Mouse (Mus musculus) spleen, postnatal 4 days (tissue): ENCODE results near the gene Olfr435.
"Not testable (repeated sequence)": the region's sequence is repeated elsewhere in the genome, so short reads cannot be mapped to it uniquely, and the experiment has no call there.

Source experiments
- DNase-seq, 2 experiments: peaks; one replicate each; pipeline ENCODE4 v3.0.0; 2022; ENCODE audit warnings: low spot score in 2 of 2

Gene Olfr435

GRCm38 (mm10) chr6:43196781-43197180 lies at the start of gene Olfr435:
Gene Olfr435, plus strand, starts transcription at chr6:43197146.
- DNase-seq = no peak

GRCm38 (mm10) chr6:43159502-43159901 lies 37.4 kb upstream of the Olfr435 start:
- no peak for DNase-seq

GRCm38 (mm10) chr6:43162982-43163381 lies 34.0 kb upstream of the Olfr435 start, which contains the start of gene Olfr437:
Gene Olfr437, plus strand, starts transcription at chr6:43163282.
- DNase-seq = no peak

GRCm38 (mm10) chr6:43167246-43167645 lies 29.7 kb upstream of the Olfr435 start:
- no peak for DNase-seq

- no peak for DNase-seq
Observed at GRCm38 (mm10) chr6:43171840-43172239, 25.1 kb upstream of the Olfr435 start, which contains the start of gene Olfr13. Gene Olfr13, plus strand, starts transcription at chr6:43172140.

GRCm38 (mm10) chr6:43178129-43178528 lies 18.8 kb upstream of the Olfr435 start:
- no peak for DNase-seq

- no peak for DNase-seq
Observed at GRCm38 (mm10) chr6:43178584-43179501, 18.1 kb upstream of the Olfr435 start.

GRCm38 (mm10) chr6:43190986-43191385 lies 6.0 kb upstream of the Olfr435 start:
- DNase-seq = no peak

- DNase-seq = no peak
Observed at GRCm38 (mm10) chr6:43198094-43198493, 1.1 kb downstream of the Olfr435 start.

GRCm38 (mm10) chr6:43202786-43203185 lies 5.8 kb downstream of the Olfr435 start:
- no peak for DNase-seq

GRCm38 (mm10) chr6:43205355-43205754 lies 8.4 kb downstream of the Olfr435 start:
- DNase-seq = no peak

GRCm38 (mm10) chr6:43212873-43213272 lies 15.9 kb downstream of the Olfr435 start, which contains the start of gene Olfr434:
Gene Olfr434, plus strand, starts transcription at chr6:43213021.
- not testable (repeated sequence) for DNase-seq

- DNase-seq = not testable (repeated sequence)
Observed at GRCm38 (mm10) chr6:43231255-43231654, 34.3 kb downstream of the Olfr435 start, which contains the start of gene Olfr47. Gene Olfr47, plus strand, starts transcription at chr6:43231529.

GRCm38 (mm10) chr6:43242061-43242460 lies 45.1 kb downstream of the Olfr435 start:
- no peak for DNase-seq

- DNase-seq = no peak
Observed at GRCm38 (mm10) chr6:43247396-43247795, 50.5 kb downstream of the Olfr435 start.

- no peak for DNase-seq
Observed at GRCm38 (mm10) chr6:43252994-43253393, 56.0 kb downstream of the Olfr435 start.
